Mouse (Mus musculus): Measurements from ENCODE around the gene Vasn. TPM values are rescaled to one million over a fixed set of nuclear protein-coding genes. Genes with fewer than 3 reads are reported as not detected.

The Vasn gene
- polyA plus RNA-seq, 1 experiment from 2014 or later: 2.3 TPM

- Histone ChIP-seq H3K27ac (peak overlapping the region; percentile 61), H3K27me3 (no peaks in the 10 kb centered on the region), H3K4me3 (no peak overlapping the region), H3K9ac (peak overlapping the region; percentile 45; the same call in 1 of the 2 replicates), H3K36me3 (ENCODE audit: poor library complexity, severe bottlenecking) (0 out of 2 replicates have a peak, but pooled peaks cover 5% of the 10 kb centered on the region), H3K9me3 (replicated peaks) (no peaks in the 10 kb centered on the region), H3K4me2 (0 out of 2 replicates have a peak overlapping the region, but pooled peaks have one; percentile 7), H3K4me1 (peaks cover 80% of the 10 kb centered on the region)
- no peak for ATAC-seq
- 22% methylated on average over 6 of the region's 6 CpGs for WGBS
Measured at GRCm38 (mm10) chr16:4598891-4599543, 40.7 kb upstream of the Vasn start.

- H3K4me2 ChIP-seq: no peak overlapping the region
- no peaks in the 10 kb centered on the region for H3K9me3 ChIP-seq (replicated peaks)
- no peaks in the 10 kb centered on the region for H3K27me3 ChIP-seq
- H3K4me1 ChIP-seq: peaks cover 84% of the 10 kb centered on the region
- H3K4me3 ChIP-seq: no peak overlapping the region
- WGBS: 79% methylated on average over 3 of the region's 3 CpGs
- H3K27ac ChIP-seq: no peak overlapping the region
- 0 out of 2 replicates have a peak, but pooled peaks cover 5% of the 10 kb centered on the region for H3K36me3 ChIP-seq (ENCODE audit: poor library complexity, severe bottlenecking)
- no peak overlapping the region for H3K9ac ChIP-seq
- no peak for ATAC-seq
Measured at GRCm38 (mm10) chr16:4599616-4600015, 40.1 kb upstream of the Vasn start.

DNA sequence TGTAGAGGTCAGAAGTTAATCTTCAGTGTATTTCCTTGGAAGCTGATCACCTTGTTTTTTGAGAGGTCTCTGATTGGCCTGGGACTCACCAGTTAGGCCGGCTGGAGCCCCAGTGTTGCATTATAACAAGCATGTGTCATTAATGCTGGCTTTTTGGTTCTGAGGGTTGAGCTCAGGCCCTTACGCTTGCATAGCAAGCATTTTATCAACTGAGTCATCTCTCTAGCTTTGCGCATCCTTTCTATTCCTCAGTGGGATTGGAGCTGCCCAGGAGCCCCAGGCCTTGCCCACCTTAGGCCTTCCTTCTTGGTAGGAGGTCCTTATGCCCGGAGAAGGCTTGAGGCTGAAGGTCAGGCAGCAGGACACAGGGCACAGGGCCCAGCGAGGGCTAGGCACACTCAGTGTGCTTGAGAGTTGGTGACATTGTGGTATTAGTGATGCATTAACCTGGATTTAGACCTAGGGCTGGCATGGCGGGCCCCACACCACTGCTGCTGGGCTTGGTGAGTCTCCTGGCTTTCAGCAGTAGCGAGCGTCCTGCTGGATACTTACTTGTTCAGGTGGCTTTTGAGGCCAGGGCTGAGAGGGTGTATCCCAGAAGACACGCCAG, 38.9 kb upstream of the Vasn start:
- H3K36me3 ChIP-seq (ENCODE audit: poor library complexity, severe bottlenecking): 0 out of 2 replicates have a peak, but pooled peaks cover 5% of the 10 kb centered on the region
- H3K4me1 ChIP-seq: peaks cover 88% of the 10 kb centered on the region
- no peaks in the 10 kb centered on the region for H3K27me3 ChIP-seq
- no peaks in the 10 kb centered on the region for H3K9me3 ChIP-seq (replicated peaks)
- WGBS: 83% methylated on average over 9 of the region's 9 CpGs
- no peak overlapping the region for H3K4me2 ChIP-seq
- H3K4me3 ChIP-seq: no peak overlapping the region
- ATAC-seq: no peak
- H3K9ac ChIP-seq: no peak overlapping the region
- H3K27ac ChIP-seq: no peak overlapping the region

DNA sequence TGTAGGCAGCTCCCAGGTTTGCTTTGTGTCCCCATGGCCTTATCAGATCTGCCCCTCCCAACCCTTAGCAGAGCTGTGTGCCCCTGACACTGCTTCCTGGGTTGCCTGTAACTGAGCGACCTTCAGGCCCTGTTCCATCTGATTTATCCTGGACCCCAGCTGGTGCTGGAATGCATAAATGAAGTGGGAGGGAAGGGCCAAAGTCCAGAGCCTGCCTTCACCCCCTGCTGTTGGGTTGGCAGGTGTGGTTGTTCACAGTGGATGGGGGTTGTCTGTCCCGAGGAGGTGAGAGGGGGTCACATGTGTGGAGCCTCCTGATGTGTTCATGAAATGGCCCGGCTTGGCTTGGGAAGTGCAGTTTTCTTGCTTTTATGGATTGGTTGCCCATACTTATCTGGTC, 37.6 kb upstream of the Vasn start:
- Histone ChIP-seq H3K9me3 (replicated peaks) (no peaks in the 10 kb centered on the region), H3K4me1 (peaks cover 88% of the 10 kb centered on the region), H3K36me3 (ENCODE audit: poor library complexity, severe bottlenecking) (0 out of 2 replicates have a peak, but pooled peaks cover 5% of the 10 kb centered on the region), H3K9ac (no peak overlapping the region), H3K4me3 (no peak overlapping the region), H3K27ac (peak overlapping the region; percentile 19; the same call in 1 of the 2 replicates), H3K4me2 (no peak overlapping the region), H3K27me3 (no peaks in the 10 kb centered on the region)
- WGBS: 18% methylated on average over 3 of the region's 3 CpGs
- ATAC-seq: no peak

GRCm38 (mm10) chr16:4602766-4603452, 36.8 kb upstream of the Vasn start:
- 0 out of 2 replicates have a peak, but pooled peaks cover 5% of the 10 kb centered on the region for H3K36me3 ChIP-seq (ENCODE audit: poor library complexity, severe bottlenecking)
- no peak overlapping the region for H3K4me2 ChIP-seq
- H3K4me3 ChIP-seq: no peak overlapping the region
- ATAC-seq: no peak
- no peaks in the 10 kb centered on the region for H3K9me3 ChIP-seq (replicated peaks)
- H3K9ac ChIP-seq: peak overlapping the region; percentile 22; the same call in 1 of the 2 replicates
- 46% methylated on average over 7 of the region's 7 CpGs for WGBS
- peak overlapping the region; percentile 21; the same call in 1 of the 2 replicates for H3K27ac ChIP-seq
- H3K27me3 ChIP-seq: no peaks in the 10 kb centered on the region
- peaks cover 86% of the 10 kb centered on the region for H3K4me1 ChIP-seq

GRCm38 (mm10) chr16:4603453-4603837, 36.3 kb upstream of the Vasn start:
- Histone ChIP-seq H3K9me3 (replicated peaks) (no peaks in the 10 kb centered on the region), H3K9ac (peak overlapping the region; percentile 22; the same call in 1 of the 2 replicates)
- WGBS: 82% methylated on average over 1 of the region's 1 CpGs

GRCm38 (mm10) chr16:4604293-4604837, 35.4 kb upstream of the Vasn start:
- Histone ChIP-seq H3K4me3 (no peak overlapping the region), H3K4me2 (no peak overlapping the region), H3K36me3 (ENCODE audit: poor library complexity, severe bottlenecking) (peaks cover 12% of the 10 kb centered on the region; the same call in 1 of the 2 replicates), H3K9me3 (replicated peaks) (no peaks in the 10 kb centered on the region), H3K27ac (no peak overlapping the region), H3K9ac (no peak overlapping the region), H3K27me3 (no peaks in the 10 kb centered on the region), H3K4me1 (peaks cover 71% of the 10 kb centered on the region)
- 67% methylated on average over 11 of the region's 11 CpGs for WGBS
- ATAC-seq: no peak

More at GRCm38 (mm10) chr16:4603453-4603837, 36.3 kb upstream of the Vasn start:
- Histone ChIP-seq H3K4me2 (no peak overlapping the region), H3K4me1 (peaks cover 80% of the 10 kb centered on the region), H3K27ac (no peak overlapping the region), H3K27me3 (no peaks in the 10 kb centered on the region), H3K4me3 (no peak overlapping the region), H3K36me3 (ENCODE audit: poor library complexity, severe bottlenecking) (0 out of 2 replicates have a peak, but pooled peaks cover 5% of the 10 kb centered on the region)
- no peak for ATAC-seq

- Histone ChIP-seq H3K27ac (no peak overlapping the region), H3K4me1 (peaks cover 66% of the 10 kb centered on the region)
- 35% methylated on average over 13 of the region's 13 CpGs for WGBS
Measured at GRCm38 (mm10) chr16:4605514-4606131, 34.1 kb upstream of the Vasn start.

DNA sequence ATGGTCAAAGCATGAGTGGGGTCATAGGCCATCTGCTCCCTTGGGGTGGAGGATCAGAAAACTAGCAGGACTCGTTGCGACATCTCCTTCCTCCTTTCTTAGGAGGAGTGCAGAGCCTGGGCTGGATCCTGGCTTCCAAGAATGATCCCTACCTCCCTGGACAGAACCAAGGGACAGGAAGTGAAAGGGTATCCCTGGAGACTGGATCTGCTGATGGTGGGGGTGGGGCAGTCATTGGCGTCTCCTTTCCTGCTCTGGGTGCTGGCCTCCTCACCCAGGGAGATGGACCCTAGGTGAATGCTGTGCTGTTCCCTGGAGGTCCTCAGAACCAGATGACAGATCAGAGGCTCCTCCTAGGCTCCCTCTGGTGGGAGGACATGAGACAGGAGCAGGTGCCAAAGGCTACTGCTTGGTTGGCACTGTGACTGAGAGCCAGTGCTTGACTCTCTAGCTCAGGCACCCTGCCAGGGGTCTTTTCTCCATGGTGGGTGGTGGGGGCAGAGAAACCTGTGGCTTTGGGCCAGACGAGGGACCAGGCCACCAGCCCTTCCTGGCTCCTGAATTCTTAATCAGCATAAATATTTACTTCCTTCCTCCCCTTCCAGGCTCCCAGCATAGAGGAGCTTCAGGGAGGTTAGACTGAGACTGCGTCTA, 33.2 kb upstream of the Vasn start:
- no peak overlapping the region for H3K4me2 ChIP-seq
- no peaks in the 10 kb centered on the region for H3K27me3 ChIP-seq
- WGBS: 53% methylated on average over 5 of the region's 5 CpGs
- peaks cover 58% of the 10 kb centered on the region for H3K4me1 ChIP-seq
- no peak overlapping the region for H3K27ac ChIP-seq
- ATAC-seq: no peak
- no peak overlapping the region for H3K9ac ChIP-seq
- no peaks in the 10 kb centered on the region for H3K9me3 ChIP-seq (replicated peaks)
- no peak overlapping the region for H3K4me3 ChIP-seq
- H3K36me3 ChIP-seq (ENCODE audit: poor library complexity, severe bottlenecking): peaks cover 27% of the 10 kb centered on the region

More at GRCm38 (mm10) chr16:4605514-4606131, 34.1 kb upstream of the Vasn start:
- H3K9ac ChIP-seq: no peak overlapping the region
- no peaks in the 10 kb centered on the region for H3K9me3 ChIP-seq (replicated peaks)
- no peaks in the 10 kb centered on the region for H3K27me3 ChIP-seq
- no peak for ATAC-seq
- peak overlapping the region; percentile 2; the same call in 1 of the 2 replicates for H3K4me2 ChIP-seq
- peaks cover 24% of the 10 kb centered on the region for H3K36me3 ChIP-seq (ENCODE audit: poor library complexity, severe bottlenecking)
- H3K4me3 ChIP-seq: no peak overlapping the region

DNA sequence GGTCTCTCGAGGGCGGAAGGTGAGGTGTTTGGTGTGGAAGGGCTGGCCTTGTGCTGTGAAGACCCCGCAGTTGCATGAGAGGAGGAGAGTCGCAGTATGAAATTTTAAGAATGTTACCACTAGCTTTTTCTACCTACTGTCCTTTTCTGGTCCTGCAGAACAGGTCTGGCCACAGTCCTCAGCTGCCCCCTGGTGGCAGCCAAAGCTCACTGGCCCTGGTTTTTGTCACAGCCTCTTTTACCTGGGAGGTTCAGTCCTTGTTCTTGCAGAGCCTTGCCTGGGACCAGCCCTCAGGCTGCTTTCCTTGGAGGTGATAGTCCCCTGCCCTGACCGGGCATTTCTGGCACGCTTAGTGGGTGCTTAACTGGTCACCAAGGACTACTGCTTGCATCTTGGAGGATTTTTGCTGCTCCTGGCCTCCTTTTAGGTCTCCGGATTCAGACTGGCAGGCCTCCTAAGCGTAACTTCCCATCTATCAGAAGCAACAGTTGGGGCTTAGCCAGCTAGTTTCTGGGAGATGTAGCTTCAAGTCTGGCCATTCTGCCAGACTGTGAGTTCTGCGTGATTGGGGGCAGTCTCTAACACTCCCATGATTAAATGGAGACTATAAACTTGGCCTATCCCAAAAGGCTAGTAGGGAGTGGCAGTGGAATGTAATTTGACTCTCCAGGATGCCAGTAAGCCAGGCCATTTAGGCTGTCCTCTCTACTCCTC, 31.8 kb upstream of the Vasn start:
- WGBS: 60% methylated on average over 9 of the region's 9 CpGs
- Histone ChIP-seq H3K4me2 (no peak overlapping the region), H3K4me1 (peaks cover 45% of the 10 kb centered on the region), H3K36me3 (ENCODE audit: poor library complexity, severe bottlenecking) (peaks cover 41% of the 10 kb centered on the region), H3K9ac (no peak overlapping the region), H3K9me3 (replicated peaks) (no peaks in the 10 kb centered on the region), H3K27me3 (no peaks in the 10 kb centered on the region), H3K4me3 (no peak overlapping the region), H3K27ac (no peak overlapping the region)
- peak; percentile 55 for ATAC-seq
